Mouse (Mus musculus) small intestine, adult 2 months (tissue): Measurements from ENCODE around the gene Snx27.

Source experiments
- CTCF ChIP-seq: fragments of 200-500 bp; IDR thresholded peaks from 2 replicates; pipeline ENCODE4 v1.5.1; 2012; ENCODE audit warnings: low read depth, mild to moderate bottlenecking, control low read depth, inconsistent platforms, low read length, moderate library complexity, mixed read lengths; ENCODE audit not compliant: insufficient replicate concordance, insufficient read length; ENCODE audit errors: extremely low read depth
- POLR2A ChIP-seq: fragments of 200-500 bp; IDR thresholded peaks from 2 replicates; pipeline ENCODE4 v1.6.1; 2012; ENCODE audit warnings: low read depth, mild to moderate bottlenecking, control low read depth, inconsistent platforms, low read length, moderate library complexity

GRCm38 (mm10) chr3:94567242-94567641 is 15.3 kb downstream of the Snx27 start:
- TF ChIP-seq POLR2A (no peak), CTCF (no peak)
